8 mouse cellular contexts compared by ENCODE assay signal in the genomic region with DNA sequence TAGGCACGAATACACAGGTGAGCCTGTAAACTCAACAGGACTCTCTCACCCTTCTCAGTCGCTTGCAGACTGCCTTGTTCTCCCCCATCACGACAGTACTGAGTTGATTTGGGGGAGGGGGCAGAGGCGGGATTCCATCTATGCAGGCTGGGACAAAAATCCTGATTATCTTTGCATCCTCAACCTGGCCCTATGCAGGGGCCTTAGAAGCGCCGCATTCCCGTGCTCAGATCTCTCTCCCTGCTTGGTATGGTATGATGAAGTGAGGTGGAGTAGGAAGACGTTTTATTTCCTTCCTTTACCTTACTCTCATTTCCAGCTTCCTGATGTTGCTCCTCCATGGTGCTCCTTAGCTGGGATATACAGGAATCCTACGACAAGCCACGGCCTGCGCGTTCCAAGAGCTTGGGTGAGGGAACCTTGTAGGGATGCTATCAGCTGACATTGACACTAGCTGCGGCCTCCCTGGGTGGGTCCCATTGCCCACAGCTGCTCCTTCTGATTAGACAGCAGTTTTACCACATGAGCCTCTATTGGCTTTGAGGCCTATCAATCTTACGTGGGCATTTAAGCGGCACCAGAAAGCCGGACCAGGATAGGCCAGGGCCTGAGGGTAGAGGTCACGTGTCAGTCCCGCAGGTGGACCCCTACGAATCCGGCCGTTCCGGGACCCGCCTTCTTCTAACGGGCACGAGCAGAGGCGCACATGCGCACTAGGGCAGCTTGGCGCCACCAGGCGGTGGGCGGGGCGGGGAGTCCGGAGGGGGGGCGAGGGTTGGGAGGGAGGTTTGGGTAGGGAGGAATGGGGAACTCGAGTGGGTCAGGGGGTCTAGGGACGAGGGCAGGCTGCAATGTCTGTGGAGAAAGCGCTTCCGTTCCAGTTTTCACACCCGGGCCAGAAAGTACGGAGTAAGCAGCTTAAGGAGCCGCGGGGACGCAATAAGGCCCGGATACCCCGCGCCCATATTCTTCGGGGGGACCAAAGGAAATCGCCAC. TPM values are rescaled to one million over a fixed set of nuclear protein-coding genes. Genes with fewer than 3 reads are reported as not detected.
DNase-seq lines count a peak whose midpoint lies in the region; ATAC-seq lines count a peak whose summit lies in the region.

A gene (minus strand): TSS at position 508 of the 996 bp plus-strand sequence.

- peak; percentile 99 for ATAC-seq in megakaryocyte-erythroid progenitor cell, adult 5-6 weeks (replicated peaks; ENCODE audit: low FRiP score, low TSS enrichment, poor library complexity, severe bottlenecking)

- peak; percentile 35 for DNase-seq in adipocyte (ENCODE audit: low spot score)
- DNase-seq in embryo, embryonic 10 days (ENCODE audit: low spot score), result peak; percentile 96
- peak; percentile 96 for DNase-seq in gastrocnemius, postnatal 10 days
- DNase-seq in induced T-regulatory cell, adult 2 months (ENCODE audit: low read depth), result peak; percentile 97
- peak; percentile 99 to 100 for DNase-seq in left cerebral cortex, postnatal 10 days (ENCODE audit: extremely low spot score in 1 of 2, low spot score in 2 of 2)
- peak; percentile 97 for DNase-seq in right cerebral cortex, postnatal 25 days
- DNase-seq in urinary bladder, postnatal 4 days (ENCODE audit: low spot score in 2 of 2), result peak; percentile 94 to 95

- intact Hi-C loops in left cerebral cortex, postnatal 10 days (cut with DNase I), result no loop called here

RNA-seq across cellular contexts. Expression of the gene that starts here (rescaled TPM):
- total RNA-seq in gastrocnemius, postnatal 10 days (2021), result 1 to 10 TPM; 5.1 to 7.2 TPM
- total RNA-seq in left cerebral cortex, postnatal 10 days (2021), result 10 to 100 TPM; 76.9 to 77.8 TPM
- total RNA-seq in megakaryocyte-erythroid progenitor cell, adult 5-6 weeks (2014; fragmentation: Nextera tagmentation), result 6.6 TPM in 2 replicates
- total RNA-seq in megakaryocyte-erythroid progenitor cell, adult 5-6 weeks (2017), result 0.61 and 4.6 TPM in 2 replicates

Comparison
In these comparisons a context has a peak if more than half of its experiments do, and no peak if none do; other contexts are left out.
1. Peak in every context shown above with its lines: DNase-seq and ATAC-seq.
2. RNA of the gene that starts here (total RNA-seq): 76.9 to 77.8 TPM in left cerebral cortex, postnatal 10 days; 5.1 to 7.2 TPM in gastrocnemius, postnatal 10 days and 0.61 to 6.6 TPM in megakaryocyte-erythroid progenitor cell, adult 5-6 weeks; every median in the first group is over 4 times any median in the second.
3. DNase-seq: peak in every context shown above with its lines; median percentile 100 in left cerebral cortex, postnatal 10 days; 97 in induced T-regulatory cell, adult 2 months; 97 in right cerebral cortex, postnatal 25 days; 96 in embryo, embryonic 10 days; 96 in gastrocnemius, postnatal 10 days; 94 in urinary bladder, postnatal 4 days; 35 in adipocyte.